Mouse (Mus musculus): ENCODE data around the gene Iltifb. TPM values are rescaled to one million over a fixed set of nuclear protein-coding genes. Genes with fewer than 3 reads are reported as not detected.
"Not testable (repeated sequence)": the region's sequence is repeated elsewhere in the genome, so short reads cannot be mapped to it uniquely, and the experiment has no call there.

The Iltifb gene
- polyA plus RNA-seq, 1 experiment: not detected

DNA sequence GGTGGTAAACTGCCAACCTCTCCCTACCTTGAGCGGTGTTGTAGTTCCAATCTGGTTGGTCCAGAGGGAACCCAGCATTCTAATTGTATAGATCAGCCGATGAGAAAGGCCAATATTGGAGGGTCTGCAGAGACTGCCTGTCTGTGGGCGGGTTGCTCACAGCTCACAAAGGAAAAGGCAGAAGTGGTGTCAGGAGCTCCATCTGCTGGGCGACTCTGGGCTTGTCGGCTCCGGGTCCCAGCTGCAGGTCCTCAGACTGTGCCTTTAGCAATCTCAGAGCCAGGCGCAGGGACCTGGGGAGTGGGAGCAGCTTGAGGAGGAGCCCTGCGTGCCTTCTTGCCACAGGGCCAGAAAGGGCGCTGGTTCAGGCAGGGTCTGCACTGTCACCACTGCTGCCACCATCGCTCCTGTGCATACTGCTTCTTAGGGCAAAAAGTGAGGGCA is 44.0 kb downstream of the Iltifb start:
- no peak overlapping the region for H3K27ac ChIP-seq (ENCODE audit: insufficient read depth, low read depth, low read length)

DNA sequence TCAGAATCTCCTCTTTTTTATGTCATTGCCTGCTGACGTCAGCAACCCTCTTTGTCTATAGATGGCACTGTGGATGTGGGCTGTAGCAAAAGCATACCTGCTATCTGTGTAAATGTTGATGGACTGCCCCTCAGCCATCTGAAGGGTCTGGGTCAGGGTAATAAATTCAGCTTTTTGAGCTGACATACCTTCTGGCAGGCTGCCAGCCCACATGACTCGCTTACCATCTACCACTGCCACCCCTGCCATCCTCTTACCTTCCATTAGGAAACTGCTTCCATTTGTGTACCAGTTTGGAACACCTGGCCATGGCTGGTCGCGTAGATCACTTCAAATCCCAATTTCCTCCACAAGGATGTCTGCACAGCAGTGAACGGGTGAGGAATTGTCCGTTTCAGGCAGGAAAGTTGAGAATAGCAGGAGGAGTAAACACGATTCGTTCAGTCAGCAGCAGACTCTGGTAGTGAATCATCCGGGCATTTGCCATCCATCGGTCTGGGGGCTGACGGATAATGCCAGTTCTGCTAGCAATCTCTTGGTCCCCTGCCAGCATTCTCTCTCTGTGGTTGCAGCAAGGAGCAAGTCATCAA is 45.7 kb downstream of the Iltifb start:
- not testable (repeated sequence) for H3K4me1 ChIP-seq (ENCODE audit: control insufficient read depth, insufficient read depth, low read length); H3K27ac ChIP-seq (ENCODE audit: insufficient read depth, low read depth, low read length); H3K4me3 ChIP-seq (ENCODE audit: insufficient read depth, low read depth, low read length)
- WGBS: 44% methylated on average over 11 of the region's 11 CpGs

More for the DNA sequence above, 44.0 kb downstream of the Iltifb start:
- no peaks in the 10 kb centered on the region for H3K4me1 ChIP-seq (ENCODE audit: control insufficient read depth, insufficient read depth, low read length)
- no peak overlapping the region for H3K4me3 ChIP-seq (ENCODE audit: insufficient read depth, low read depth, low read length)
- WGBS: 34% methylated on average over 10 of the region's 10 CpGs
- TF ChIP-seq CTCF (IDR thresholded peaks at IDR 0.05; ENCODE audit: insufficient read depth, low read depth, low read length): peak; percentile 48; the same call in 1 of the 2 replicates
- no peak for TF ChIP-seq POLR2A (IDR thresholded peaks at IDR 0.05; ENCODE audit: insufficient read depth, low read depth, low read length)

DNA sequence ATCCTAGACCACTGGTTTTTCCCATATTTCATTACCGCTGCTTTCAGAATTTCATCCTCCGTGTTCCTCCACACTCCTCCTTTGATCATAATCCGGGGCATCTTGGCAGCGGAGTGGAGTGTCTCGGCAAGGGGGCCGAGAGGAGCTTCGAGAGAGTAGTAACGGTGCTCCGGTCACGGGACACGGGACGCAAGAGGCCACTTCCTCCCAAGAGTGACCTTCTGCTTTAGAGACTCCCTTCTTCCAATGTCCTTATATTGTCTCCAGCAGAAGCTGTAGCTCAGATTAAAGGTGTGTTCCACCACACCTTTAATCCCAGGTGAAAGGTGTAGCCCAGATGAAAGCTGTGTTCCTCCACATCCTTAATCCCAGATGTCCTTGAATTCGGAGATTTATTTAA is 54.2 kb downstream of the Iltifb start, which contains the start of gene Gm32717:
Gene Gm32717 (minus strand): TSS at position 101 of the 400 bp plus-strand sequence.
- not testable (repeated sequence) for H3K4me1 ChIP-seq (ENCODE audit: control insufficient read depth, insufficient read depth, low read length); H3K4me3 ChIP-seq (ENCODE audit: insufficient read depth, low read depth, low read length); H3K27ac ChIP-seq (ENCODE audit: insufficient read depth, low read depth, low read length)
- WGBS: no CpG with 5 or more reads among the region's 13 CpGs

Other genes starting within 250 kb of the Iltifb start
- not detected in 2 replicates for gene Mdm1, start 153.2 kb downstream of the Iltifb start, polyA plus RNA-seq (2012; ENCODE audit: insufficient read depth, insufficient read length, low replicate concordance, missing spikeins)
- gene Il22, start 90.1 kb downstream of the Iltifb start, polyA plus RNA-seq (2012; ENCODE audit: insufficient read depth, insufficient read length, low replicate concordance, missing spikeins): not detected in 2 replicates
- gene Gm32717, start 54.3 kb downstream of the Iltifb start, polyA plus RNA-seq (2012; ENCODE audit: insufficient read depth, insufficient read length, low replicate concordance, missing spikeins): not detected in 2 replicates
- gene Gm32802, start 36.4 kb downstream of the Iltifb start, polyA plus RNA-seq (2012; ENCODE audit: insufficient read depth, insufficient read length, low replicate concordance, missing spikeins): not detected in 2 replicates
- gene Gm9040, start 31.9 kb upstream of the Iltifb start, polyA plus RNA-seq (2012; ENCODE audit: insufficient read depth, insufficient read length, low replicate concordance, missing spikeins): not detected in 2 replicates
- gene Gm9044, start 37.4 kb upstream of the Iltifb start, polyA plus RNA-seq (2012; ENCODE audit: insufficient read depth, insufficient read length, low replicate concordance, missing spikeins): not detected in 2 replicates
- gene Gm9045, start 42.8 kb upstream of the Iltifb start, polyA plus RNA-seq (2012; ENCODE audit: insufficient read depth, insufficient read length, low replicate concordance, missing spikeins): not detected in 2 replicates
- not detected in 2 replicates for gene Gm9046, start 48.2 kb upstream of the Iltifb start, polyA plus RNA-seq (2012; ENCODE audit: insufficient read depth, insufficient read length, low replicate concordance, missing spikeins)
- gene Gm9048, start 53.6 kb upstream of the Iltifb start, polyA plus RNA-seq (2012; ENCODE audit: insufficient read depth, insufficient read length, low replicate concordance, missing spikeins): not detected in 2 replicates
- gene Gm9049, start 59.1 kb upstream of the Iltifb start, polyA plus RNA-seq (2012; ENCODE audit: insufficient read depth, insufficient read length, low replicate concordance, missing spikeins): not detected in 2 replicates
- gene Ifng, start 146.0 kb upstream of the Iltifb start, polyA plus RNA-seq (2012; ENCODE audit: insufficient read depth, insufficient read length, low replicate concordance, missing spikeins): not detected in 2 replicates

Data from olfactory bulb, adult 2 months (tissue).